Mouse (Mus musculus) lung, postnatal 0 days (tissue): ENCODE data around the gene Ube2r2.

Source experiments
- CTCF ChIP-seq: IDR thresholded peaks from 2 replicates; pipeline ENCODE4 v1.5.1; 2016; ENCODE audit warnings: antibody characterized with exemption, mild to moderate bottlenecking
- EP300 ChIP-seq: IDR thresholded peaks from 2 replicates; pipeline ENCODE4 v1.6.1; 2016; ENCODE audit warnings: antibody characterized with exemption, mild to moderate bottlenecking, control low read depth

DNA sequence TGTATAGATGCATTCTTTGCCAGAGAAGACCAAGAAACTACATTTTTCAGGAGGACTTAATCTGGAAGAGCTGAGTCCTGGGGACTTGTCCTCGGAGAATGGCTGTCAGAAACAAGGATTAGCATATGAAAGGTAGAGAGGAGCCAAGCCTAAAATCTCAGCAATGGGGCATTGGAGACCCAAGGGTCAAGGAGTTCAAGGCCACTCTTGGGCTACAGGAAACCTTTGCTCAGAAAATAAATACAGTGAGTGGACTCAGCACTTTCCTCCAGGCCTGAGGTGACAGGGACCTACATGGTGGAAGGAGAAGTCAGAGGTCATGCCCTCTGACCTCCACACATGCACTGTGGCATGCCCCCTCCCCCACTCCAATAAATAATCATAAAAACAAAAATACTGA is 34.6 kb upstream of the Ube2r2 start:
- TF ChIP-seq CTCF, result no peak
- TF ChIP-seq EP300, result no peak
